Mouse (Mus musculus): ENCODE results near the gene AI467606. TPM values are rescaled to one million over a fixed set of nuclear protein-coding genes. Genes with fewer than 3 reads are reported as not detected.

AI467606 gene
- polyA plus RNA-seq, 1 experiment, result 4.9 TPM

DNA sequence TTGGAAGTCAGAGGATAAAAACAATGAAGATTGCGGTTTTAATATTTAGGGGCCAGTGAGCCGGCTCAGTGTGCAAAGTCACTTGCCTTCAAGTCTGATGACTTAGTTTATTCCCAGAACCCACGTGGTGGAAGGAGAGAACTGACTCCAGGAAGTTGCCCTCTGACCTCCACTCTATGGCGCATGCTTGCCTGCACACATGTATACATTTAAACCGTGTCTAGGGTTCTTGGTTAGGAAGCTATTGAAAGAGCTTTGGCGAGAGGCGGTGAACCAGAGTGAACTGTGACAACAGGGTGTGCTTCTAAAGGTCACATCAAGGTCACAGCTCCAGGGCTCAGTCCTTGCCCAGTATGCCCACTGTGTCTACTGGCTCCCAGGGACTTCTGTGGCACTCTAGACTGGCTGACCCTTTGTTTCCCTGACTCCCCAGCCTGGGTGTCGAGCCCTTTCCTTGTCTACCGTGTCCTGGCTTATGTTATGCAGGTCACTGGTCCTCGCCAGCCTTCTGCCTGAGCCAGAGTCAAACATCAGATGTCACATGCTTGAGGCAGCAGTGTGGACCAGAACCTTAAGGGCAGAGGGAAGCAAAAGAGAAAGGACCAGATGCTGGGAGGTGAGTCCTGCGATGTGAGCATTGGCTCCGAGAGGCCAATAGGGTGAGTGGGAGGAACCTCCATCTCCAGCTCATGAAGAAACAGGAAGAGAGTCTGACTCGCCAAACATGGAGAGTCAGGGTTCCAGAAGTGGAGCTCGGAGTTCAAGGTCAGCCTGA is 27.7 kb downstream of the AI467606 start:
- Histone ChIP-seq H3K27ac (ENCODE audit: control insufficient read depth, insufficient read depth, low read depth, low read length) (no peak overlapping the region), H3K27me3 (ENCODE audit: control insufficient read depth, insufficient read depth, low read length) (no peaks in the 10 kb centered on the region), H3K36me3 (ENCODE audit: control insufficient read depth, insufficient read depth, low read length) (no peaks in the 10 kb centered on the region), H3K4me3 (ENCODE audit: control insufficient read depth, low read depth, low read length) (no peak overlapping the region), H3K4me1 (ENCODE audit: control insufficient read depth, insufficient read depth, low read length) (peaks cover 5% of the 10 kb centered on the region; the same call in 1 of the 2 replicates)
- no peak for TF ChIP-seq CTCF (IDR thresholded peaks at IDR 0.05; ENCODE audit: control insufficient read depth, insufficient read depth, insufficient replicate concordance, low read depth, low read length)
- TF ChIP-seq POLR2A (IDR thresholded peaks at IDR 0.05; ENCODE audit: control insufficient read depth, low read depth, low read length), result no peak

DNA sequence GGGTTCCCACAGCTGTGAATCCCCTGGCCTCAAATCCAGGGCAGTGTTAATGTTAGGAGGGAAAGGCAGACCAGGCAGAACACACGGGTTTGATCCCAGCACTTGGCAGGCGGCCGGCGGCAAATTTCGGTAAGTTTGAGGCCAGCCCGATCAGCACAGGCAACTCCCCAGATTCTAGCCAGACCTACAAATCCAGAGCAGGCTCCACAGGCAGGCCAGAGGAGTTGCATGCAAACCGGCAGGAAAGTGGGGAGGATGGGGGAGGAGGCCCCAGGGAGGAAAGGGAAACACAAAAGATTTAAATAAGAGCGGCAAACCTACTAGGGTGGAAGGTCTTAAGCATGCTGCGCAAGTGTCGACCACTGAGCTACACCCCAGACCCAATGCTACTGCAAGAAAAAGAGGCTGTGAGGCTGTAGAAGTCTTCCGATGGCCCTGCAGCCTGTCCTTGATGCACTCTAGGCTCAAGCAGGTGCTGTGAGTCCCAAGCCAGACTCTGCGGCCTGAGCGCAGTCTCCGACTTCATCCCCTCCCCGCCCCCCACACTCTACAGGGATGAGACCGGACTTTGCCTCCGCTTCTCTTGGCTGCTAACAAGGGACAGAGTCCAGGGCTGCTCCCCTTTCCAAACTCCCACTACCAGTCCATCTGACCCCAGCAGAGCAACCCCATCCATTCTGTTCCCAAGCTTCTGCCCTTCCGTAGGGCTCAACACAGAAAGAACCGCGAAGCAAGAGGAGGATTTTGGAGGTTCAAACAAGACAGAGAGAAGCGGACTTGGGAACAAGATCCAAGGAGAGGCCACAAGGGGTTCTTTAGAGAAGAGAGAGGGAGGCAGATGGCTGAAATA is 30.1 kb downstream of the AI467606 start:
- Histone ChIP-seq H3K4me3 (ENCODE audit: control insufficient read depth, low read depth, low read length) (no peak overlapping the region), H3K36me3 (ENCODE audit: control insufficient read depth, insufficient read depth, low read length) (no peaks in the 10 kb centered on the region), H3K4me1 (ENCODE audit: control insufficient read depth, insufficient read depth, low read length) (peaks cover 5% of the 10 kb centered on the region; the same call in 1 of the 2 replicates), H3K27ac (ENCODE audit: control insufficient read depth, insufficient read depth, low read depth, low read length) (no peak overlapping the region), H3K27me3 (ENCODE audit: control insufficient read depth, insufficient read depth, low read length) (no peaks in the 10 kb centered on the region)
- no peak for TF ChIP-seq CTCF (IDR thresholded peaks at IDR 0.05; ENCODE audit: control insufficient read depth, insufficient read depth, insufficient replicate concordance, low read depth, low read length)
- no peak for TF ChIP-seq POLR2A (IDR thresholded peaks at IDR 0.05; ENCODE audit: control insufficient read depth, low read depth, low read length)

DNA sequence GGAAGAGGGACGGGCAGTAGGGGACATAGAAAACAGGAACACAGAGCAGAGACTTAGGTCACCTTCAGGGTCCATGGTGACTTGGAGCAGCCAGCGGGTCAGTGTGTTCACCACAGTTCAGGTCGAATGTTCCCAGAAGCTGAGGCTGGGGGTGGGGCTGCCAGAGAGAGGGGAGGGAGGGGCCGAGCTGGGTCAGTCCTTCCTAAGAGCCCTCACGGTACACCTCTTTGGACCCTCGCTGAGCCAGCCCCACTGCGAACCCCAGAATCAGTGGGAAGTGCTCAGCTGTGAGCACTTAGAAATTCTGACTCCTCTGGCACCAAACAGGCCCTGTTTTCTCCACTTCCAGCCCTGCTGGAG is 30.7 kb downstream of the AI467606 start, which contains the start of gene Qprt:
TSS of gene Qprt (minus strand) at position 316 of the 360 bp plus-strand sequence.
- TF ChIP-seq POLR2A (IDR thresholded peaks at IDR 0.05; ENCODE audit: control insufficient read depth, low read depth, low read length) (no peak), CTCF (IDR thresholded peaks at IDR 0.05; ENCODE audit: control insufficient read depth, insufficient read depth, insufficient replicate concordance, low read depth, low read length) (no peak)
- no peak within 1 kb of the TSS for H3K4me3 ChIP-seq (ENCODE audit: control insufficient read depth, low read depth, low read length)
- H3K27me3 ChIP-seq (ENCODE audit: control insufficient read depth, insufficient read depth, low read length), result no peaks in the 10 kb centered on the region
- H3K27ac ChIP-seq (ENCODE audit: control insufficient read depth, insufficient read depth, low read depth, low read length), result no peak within 1 kb of the TSS
- no peaks in the 10 kb centered on the region for H3K36me3 ChIP-seq (ENCODE audit: control insufficient read depth, insufficient read depth, low read length)
- H3K4me1 ChIP-seq (ENCODE audit: control insufficient read depth, insufficient read depth, low read length), result peaks cover 8% of the 10 kb centered on the region

DNA sequence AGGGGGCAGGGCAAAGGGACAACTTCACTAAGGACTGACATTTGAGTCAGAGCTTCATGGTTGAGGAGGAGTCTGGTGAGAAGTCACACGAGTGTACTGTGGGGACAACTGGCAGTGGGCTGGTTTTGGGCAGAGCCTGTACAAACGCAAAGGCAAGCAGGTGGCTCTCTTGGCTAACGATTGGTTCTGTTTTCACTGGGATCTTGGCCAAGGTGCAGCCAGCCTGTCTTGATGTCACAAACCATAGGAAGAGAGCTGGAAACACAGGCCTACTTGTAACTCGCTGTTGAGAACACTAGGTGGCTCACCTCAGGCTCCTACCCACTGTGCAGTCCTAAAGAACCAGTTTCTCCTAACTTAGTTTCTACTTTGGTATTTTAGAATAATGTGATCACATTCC is 38.5 kb downstream of the AI467606 start:
- Histone ChIP-seq H3K27ac (ENCODE audit: control insufficient read depth, insufficient read depth, low read depth, low read length) (no peak overlapping the region), H3K4me1 (ENCODE audit: control insufficient read depth, insufficient read depth, low read length) (peaks cover 4% of the 10 kb centered on the region), H3K36me3 (ENCODE audit: control insufficient read depth, insufficient read depth, low read length) (no peaks in the 10 kb centered on the region), H3K4me3 (ENCODE audit: control insufficient read depth, low read depth, low read length) (no peak overlapping the region), H3K27me3 (ENCODE audit: control insufficient read depth, insufficient read depth, low read length) (no peaks in the 10 kb centered on the region)
- TF ChIP-seq POLR2A (IDR thresholded peaks at IDR 0.05; ENCODE audit: control insufficient read depth, low read depth, low read length) (no peak), CTCF (IDR thresholded peaks at IDR 0.05; ENCODE audit: control insufficient read depth, insufficient read depth, insufficient replicate concordance, low read depth, low read length) (0 out of 2 replicates have a peak, but pooled peaks have one; percentile 28)

DNA sequence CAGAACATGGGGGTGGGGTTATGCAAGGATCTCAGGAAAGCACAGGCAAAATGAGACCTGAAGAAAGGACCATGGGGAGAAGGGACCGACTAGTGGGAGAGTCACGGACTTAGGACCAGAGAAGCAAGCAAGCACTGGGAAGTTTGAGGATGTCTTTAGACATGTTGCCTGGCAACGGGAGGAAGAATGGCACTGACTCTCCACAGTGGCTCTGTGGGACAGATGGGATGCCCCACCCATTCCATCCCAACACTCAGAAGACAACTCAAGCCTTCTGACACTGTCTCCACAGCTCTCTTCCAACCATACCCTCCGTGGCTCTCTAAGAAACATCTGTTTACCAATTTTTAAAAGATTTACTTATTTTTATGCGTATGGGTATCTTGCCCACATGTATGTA is 42.0 kb downstream of the AI467606 start:
- Histone ChIP-seq H3K27me3 (ENCODE audit: control insufficient read depth, insufficient read depth, low read length) (no peaks in the 10 kb centered on the region), H3K27ac (ENCODE audit: control insufficient read depth, insufficient read depth, low read depth, low read length) (no peak overlapping the region), H3K4me3 (ENCODE audit: control insufficient read depth, low read depth, low read length) (no peak overlapping the region), H3K36me3 (ENCODE audit: control insufficient read depth, insufficient read depth, low read length) (no peaks in the 10 kb centered on the region), H3K4me1 (ENCODE audit: control insufficient read depth, insufficient read depth, low read length) (no peaks in the 10 kb centered on the region)
- TF ChIP-seq POLR2A (IDR thresholded peaks at IDR 0.05; ENCODE audit: control insufficient read depth, low read depth, low read length) (no peak), CTCF (IDR thresholded peaks at IDR 0.05; ENCODE audit: control insufficient read depth, insufficient read depth, insufficient replicate concordance, low read depth, low read length) (no peak)

DNA sequence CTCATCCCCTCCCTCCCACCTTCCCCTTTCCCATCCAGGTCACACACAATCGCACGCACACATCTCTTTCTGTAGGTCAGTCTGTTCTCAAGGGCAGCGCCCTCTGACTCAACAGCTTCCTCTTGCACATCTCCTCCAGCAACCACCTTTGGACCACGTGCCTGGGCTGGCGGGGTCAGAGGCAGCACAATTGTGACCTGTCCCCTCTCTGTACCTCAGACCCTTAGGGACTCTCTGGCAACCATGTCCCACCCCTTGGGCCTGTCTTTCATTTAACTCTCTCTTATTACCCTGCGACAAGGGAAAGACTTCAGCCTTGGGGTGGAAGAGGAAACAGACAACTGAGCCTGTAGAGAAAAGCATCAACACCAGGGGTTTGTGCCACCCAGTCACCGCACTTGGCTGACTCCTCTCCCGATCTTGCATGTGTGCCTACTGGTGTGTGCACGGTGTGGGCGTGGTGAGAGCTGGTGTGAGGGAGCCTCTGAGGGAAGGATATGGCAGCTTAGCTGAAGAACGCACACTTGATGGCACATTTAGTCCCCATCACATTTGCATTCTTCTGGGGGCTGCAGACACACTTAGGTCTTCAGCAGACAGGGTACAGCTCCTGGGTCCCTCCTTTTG is 43.8 kb downstream of the AI467606 start:
- no peak overlapping the region for H3K4me3 ChIP-seq (ENCODE audit: control insufficient read depth, low read depth, low read length)
- H3K27ac ChIP-seq (ENCODE audit: control insufficient read depth, insufficient read depth, low read depth, low read length), result no peak overlapping the region
- no peaks in the 10 kb centered on the region for H3K27me3 ChIP-seq (ENCODE audit: control insufficient read depth, insufficient read depth, low read length)
- H3K4me1 ChIP-seq (ENCODE audit: control insufficient read depth, insufficient read depth, low read length), result no peaks in the 10 kb centered on the region
- H3K36me3 ChIP-seq (ENCODE audit: control insufficient read depth, insufficient read depth, low read length), result no peaks in the 10 kb centered on the region
- TF ChIP-seq CTCF (IDR thresholded peaks at IDR 0.05; ENCODE audit: control insufficient read depth, insufficient read depth, insufficient replicate concordance, low read depth, low read length) (no peak), POLR2A (IDR thresholded peaks at IDR 0.05; ENCODE audit: control insufficient read depth, low read depth, low read length) (no peak)
